Mouse (Mus musculus) stomach, postnatal 0 days (tissue): ENCODE results near the gene Ppm1h.

ENCODE experiments used
- CTCF ChIP-seq: IDR thresholded peaks from 2 replicates; pipeline ENCODE4 v1.5.1; 2016; ENCODE audit warnings: antibody characterized with exemption, low read depth, mild to moderate bottlenecking, moderate library complexity
- EP300 ChIP-seq: optimal IDR thresholded peaks from 2 replicates; pipeline ENCODE3; 2016; ENCODE audit warnings: antibody characterized with exemption

DNA sequence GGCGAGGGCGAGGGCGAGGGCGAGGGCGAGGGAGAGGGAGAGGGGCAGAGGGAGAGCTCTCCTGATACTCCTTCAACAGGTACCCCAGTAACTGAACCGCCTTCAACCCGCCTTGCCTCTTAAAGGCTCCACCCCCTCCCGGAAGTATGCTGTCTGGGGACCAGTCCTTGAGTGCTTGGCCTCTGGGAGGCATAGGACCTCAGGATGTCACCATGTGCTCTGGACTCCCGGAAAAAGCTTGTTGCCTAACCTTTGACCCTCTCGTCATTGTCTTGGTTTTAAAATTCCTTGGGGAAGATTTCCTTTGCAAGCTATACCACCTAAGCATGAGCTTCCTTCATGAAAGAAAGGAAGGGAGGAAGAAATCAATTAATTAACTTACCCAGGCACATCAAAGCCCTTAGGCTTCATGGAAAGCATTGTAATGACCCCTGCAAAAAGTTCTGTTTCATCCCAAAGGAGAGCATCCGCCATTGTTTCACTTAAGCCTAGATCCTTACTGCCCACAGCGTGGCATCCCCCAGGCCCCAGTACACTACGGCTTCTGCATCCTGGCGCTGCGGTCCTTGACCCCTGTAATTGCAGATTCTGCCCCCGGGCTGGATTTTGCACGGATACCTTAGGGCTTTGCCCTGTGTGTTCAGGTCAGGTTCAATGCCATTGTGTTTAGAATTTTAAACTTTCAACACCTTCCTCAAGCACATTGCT is 15.5 kb downstream of the Ppm1h start:
- TF ChIP-seq EP300: no peak
- TF ChIP-seq CTCF: no peak
